Mouse (Mus musculus) limb, embryonic 14.5 days (tissue): ENCODE data around the gene Hist1h2bc. TPM values are rescaled to one million over a fixed set of nuclear protein-coding genes. Genes with fewer than 3 reads are reported as not detected.
"Not testable (repeated sequence)": the region's sequence is repeated elsewhere in the genome, so short reads cannot be mapped to it uniquely, and the experiment has no call there.

Source experiments
- ATAC-seq: fragments of 200-750 bp; cut with Nextera tagmentation; 2 replicates; pipeline ENCODE4 v1.8.0; 2017; ENCODE audit warnings: low read depth, moderate number of reproducible peaks, moderate TSS enrichment; ENCODE audit not compliant: low FRiP score
- DNase-seq: peaks from one replicate; pipeline ENCODE4 v3.0.0-alpha.2; 2015; ENCODE audit warnings: low spot score
- H3K27ac ChIP-seq: fragments of 300-500 bp; sonication (generic); replicated peaks from 2 replicates; pipeline ENCODE4 v1.5.1; 2014; ENCODE audit warnings: low read depth, mild to moderate bottlenecking, low read length, moderate library complexity, mixed read lengths
- H3K27me3 ChIP-seq: fragments of 300-500 bp; sonication (generic); 2 replicates; pipeline ENCODE4 v1.6.1; 2014; ENCODE audit warnings: low read length, mixed read lengths; ENCODE audit not compliant: control insufficient read depth, insufficient read depth
- H3K36me3 ChIP-seq: fragments of 300-500 bp; sonication (generic); 2 replicates; pipeline ENCODE4 v1.6.1; 2014; ENCODE audit warnings: mild to moderate bottlenecking, low read length, moderate library complexity, mixed read lengths; ENCODE audit not compliant: control insufficient read depth, insufficient read depth
- H3K4me1 ChIP-seq: fragments of 300-500 bp; sonication (generic); 2 replicates; pipeline ENCODE4 v1.6.1; 2014; ENCODE audit warnings: antibody characterized with exemption, low read length, mixed read lengths; ENCODE audit not compliant: control insufficient read depth, insufficient read depth
- H3K4me2 ChIP-seq: fragments of 300-500 bp; sonication (generic); replicated peaks from 2 replicates; pipeline ENCODE4 v1.6.1; 2014; ENCODE audit warnings: low read depth, mild to moderate bottlenecking, low read length, moderate library complexity; ENCODE audit not compliant: severe bottlenecking
- H3K4me3 ChIP-seq: fragments of 300-500 bp; sonication (generic); replicated peaks from 2 replicates; pipeline ENCODE4 v1.5.1; 2014; ENCODE audit warnings: low read length
- H3K9ac ChIP-seq: fragments of 300-500 bp; sonication (generic); 2 replicates; pipeline ENCODE4 v1.6.1; 2014; ENCODE audit warnings: mild to moderate bottlenecking, low read depth, low read length, moderate library complexity; ENCODE audit not compliant: severe bottlenecking
- H3K9me3 ChIP-seq: fragments of 300-500 bp; sonication (generic); 2 replicates; pipeline ENCODE4 v1.6.1; 2016; ENCODE audit warnings: low read length; ENCODE audit not compliant: control insufficient read depth
- POLR2A ChIP-seq: fragments of 200-500 bp; IDR thresholded peaks from 2 replicates; pipeline ENCODE4 v1.8.0; 2012; ENCODE audit warnings: inconsistent platforms, mild to moderate bottlenecking, moderate library complexity, borderline replicate concordance; ENCODE audit not compliant: insufficient read depth, insufficient read length; ENCODE audit errors: extremely low read depth
- WGBS: fragments of 180-500 bp; shearing (Covaris S2); extraction: QIAGEN DNeasy Blood & Tissue Kit; methylation state at CpG from one replicate; pipeline ENCODE4 v1.1.7; 2014; 5-methylcytosine and 5-hydroxymethylcytosine counted together
- polyA plus RNA-seq, 2 experiments: library from polyadenylated mRNA; depleted of rRNA in 1 of 2; stranded (reverse) in 1 of 2; unstranded in 1 of 2; fragments of >200 nt; fragmentation: Nextera tagmentation in 1 of 2; extraction: Ambion mirVana in 1 of 2; gene quantifications; 2 replicates each; pipeline versions ENCODE4 v1.2.1 to v1.2.3; 2012 to 2014

Hist1h2bc gene
- polyA plus RNA-seq, 2 experiments = 44.4 to 48.2 TPM

- Histone ChIP-seq H3K27me3 (no peaks in the 10 kb centered on the region), H3K4me1 (0 out of 2 replicates have a peak, but pooled peaks cover 5% of the 10 kb centered on the region), H3K9me3 (no peaks in the 10 kb centered on the region), H3K4me3 (no peak overlapping the region), H3K4me2 (no peak overlapping the region), H3K36me3 (no peaks in the 10 kb centered on the region), H3K9ac (no peak overlapping the region), H3K27ac (no peak overlapping the region)
- TF ChIP-seq POLR2A = no peak
- 55% methylated on average over 11 of the region's 11 CpGs for WGBS
- ATAC-seq = no peak
- DNase-seq = no peak
Observed at GRCm38 (mm10) chr13:23717176-23717575, 33.2 kb downstream of the Hist1h2bc start.

- H3K27me3 ChIP-seq, H3K27ac ChIP-seq, H3K36me3 ChIP-seq, DNase-seq, H3K4me2 ChIP-seq, H3K4me1 ChIP-seq, H3K4me3 ChIP-seq, H3K9ac ChIP-seq, ATAC-seq, H3K9me3 ChIP-seq: not testable (repeated sequence)
- WGBS = 8% methylated on average over 2 of the region's 2 CpGs
Observed at GRCm38 (mm10) chr13:23717593-23718245, 33.7 kb downstream of the Hist1h2bc start.

- Histone ChIP-seq H3K4me2 (no peak overlapping the region), H3K27ac (no peak overlapping the region), H3K9ac (no peak overlapping the region), H3K36me3 (no peaks in the 10 kb centered on the region), H3K27me3 (no peaks in the 10 kb centered on the region), H3K4me3 (no peak overlapping the region), H3K9me3 (no peaks in the 10 kb centered on the region), H3K4me1 (no peaks in the 10 kb centered on the region)
- no peak for TF ChIP-seq POLR2A
- no peak for DNase-seq
- WGBS = 87% methylated on average over 4 of the region's 4 CpGs
- no peak for ATAC-seq
Observed at GRCm38 (mm10) chr13:23724239-23724638, 40.2 kb downstream of the Hist1h2bc start.

GRCm38 (mm10) chr13:23725213-23725612 is 41.2 kb downstream of the Hist1h2bc start:
- 33% methylated on average over 1 of the region's 1 CpGs for WGBS
- ATAC-seq (no peak), DNase-seq (no peak)
- Histone ChIP-seq H3K9me3 (no peaks in the 10 kb centered on the region), H3K36me3 (no peaks in the 10 kb centered on the region), H3K4me3 (no peak overlapping the region), H3K27me3 (no peaks in the 10 kb centered on the region), H3K9ac (no peak overlapping the region), H3K4me1 (no peaks in the 10 kb centered on the region), H3K4me2 (no peak overlapping the region), H3K27ac (no peak overlapping the region)
- no peak for TF ChIP-seq POLR2A

- H3K27me3 ChIP-seq = no peaks in the 10 kb centered on the region
- no peak for TF ChIP-seq POLR2A
- no peaks in the 10 kb centered on the region for H3K9me3 ChIP-seq
- no peaks in the 10 kb centered on the region for H3K36me3 ChIP-seq
- no peak overlapping the region for H3K4me3 ChIP-seq
- no peak for ATAC-seq
- H3K4me2 ChIP-seq = no peak overlapping the region
- 93% methylated on average over 18 of the region's 18 CpGs for WGBS
- no peak overlapping the region for H3K9ac ChIP-seq
- DNase-seq = no peak
- H3K27ac ChIP-seq = no peak overlapping the region
- H3K4me1 ChIP-seq = no peaks in the 10 kb centered on the region
Observed at GRCm38 (mm10) chr13:23728472-23729191, 44.6 kb downstream of the Hist1h2bc start.
